Comparison of ENCODE assay signal across 7 mouse cellular contexts in the genomic region with DNA sequence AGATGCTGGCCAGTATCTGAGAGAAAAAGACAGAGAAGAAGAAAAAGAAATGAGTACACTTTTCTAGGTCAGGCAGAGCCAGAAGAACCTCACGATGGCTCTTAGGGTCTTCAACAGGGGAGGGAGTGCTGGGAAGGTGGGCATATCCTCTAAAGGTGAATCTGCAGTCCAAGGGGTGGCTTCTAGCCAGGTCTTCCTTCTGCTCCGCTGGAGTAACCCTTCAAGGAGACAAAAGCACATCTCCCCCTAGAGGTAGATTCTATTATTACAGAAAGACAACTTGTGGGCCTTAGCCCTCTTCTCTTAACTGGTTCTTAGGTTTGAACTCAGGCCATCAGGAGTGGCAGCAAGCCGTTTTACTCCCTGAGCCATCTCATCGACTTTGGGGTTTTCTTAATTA. TPM values are rescaled to one million over a fixed set of nuclear protein-coding genes. Genes with fewer than 3 reads are reported as not detected.
A peak's percentile ranks its signal among the peaks of the same experiment; 100 is the strongest.
DNase-seq lines count a peak whose midpoint lies in the region; ATAC-seq lines count a peak whose summit lies in the region.

No protein-coding gene starts in this region.

- H3K4me3 ChIP-seq in midbrain, embryonic 14.5 days (replicated peaks; ENCODE audit: low read depth, low read length), result no peak overlapping the region
- no peak overlapping the region for H3K4me3 ChIP-seq in midbrain, embryonic 13.5 days (replicated peaks)

- H3K9me3 ChIP-seq in midbrain, embryonic 14.5 days (ENCODE audit: control insufficient read depth, low read length), result no peaks in the 10 kb centered on the region
- no peaks in the 10 kb centered on the region for H3K9me3 ChIP-seq in midbrain, embryonic 13.5 days

- no peak for ATAC-seq in midbrain, embryonic 14.5 days (ENCODE audit: low FRiP score, low TSS enrichment)
- no peak for ATAC-seq in midbrain, embryonic 13.5 days

- no peaks in the 10 kb centered on the region for H3K27me3 ChIP-seq in midbrain, embryonic 14.5 days (ENCODE audit: control insufficient read depth, insufficient read depth, low read length)
- H3K27me3 ChIP-seq in midbrain, embryonic 13.5 days, result no peaks in the 10 kb centered on the region

- no peak overlapping the region for H3K27ac ChIP-seq in midbrain, embryonic 14.5 days (replicated peaks; ENCODE audit: low read depth, low read length)
- H3K27ac ChIP-seq in midbrain, embryonic 13.5 days, result no peak overlapping the region

- 8% methylated on average over 4 of the region's 4 CpGs for WGBS in midbrain, embryonic 14.5 days
- 11% methylated on average over 4 of the region's 4 CpGs for WGBS in midbrain, embryonic 13.5 days

- H3K4me2 ChIP-seq in midbrain, embryonic 14.5 days (ENCODE audit: low read length), result no peak overlapping the region
- no peak overlapping the region for H3K4me2 ChIP-seq in midbrain, embryonic 13.5 days (replicated peaks)

- H3K4me1 ChIP-seq in midbrain, embryonic 14.5 days (ENCODE audit: control insufficient read depth, insufficient read depth, low read length), result no peaks in the 10 kb centered on the region
- 0 out of 2 replicates have a peak, but pooled peaks cover 3% of the 10 kb centered on the region for H3K4me1 ChIP-seq in midbrain, embryonic 13.5 days (replicated peaks)

- DNase-seq in midbrain, embryonic 14.5 days, result peak; percentile 86
- peak; percentile 78 for DNase-seq in adipocyte (ENCODE audit: low spot score)
- DNase-seq in embryo, embryonic 11.5 days (ENCODE audit: low read depth, low spot score), result peak; percentile 46
- peak; percentile 67 to 74 for DNase-seq in kidney, postnatal 25 days
- DNase-seq in skeletal muscle tissue, adult 2 months (ENCODE audit: low read depth, low spot score), result peak; percentile 58
- DNase-seq in spleen, adult 18-20 months, result no peak

- H3K9ac ChIP-seq in midbrain, embryonic 14.5 days (replicated peaks; ENCODE audit: low read length), result no peak overlapping the region
- H3K9ac ChIP-seq in midbrain, embryonic 13.5 days (replicated peaks), result no peak overlapping the region

- H3K36me3 ChIP-seq in midbrain, embryonic 14.5 days (ENCODE audit: control insufficient read depth, insufficient read depth, low read length), result no peaks in the 10 kb centered on the region
- no peaks in the 10 kb centered on the region for H3K36me3 ChIP-seq in midbrain, embryonic 13.5 days

RNA-seq across cellular contexts. Expression of a gene that starts 6.1 kb away (rescaled TPM):
- 14.3 and 20.4 TPM in 2 replicates for polyA plus RNA-seq in midbrain, embryonic 14.5 days (2014; fragmentation: Nextera tagmentation; extraction: Ambion mirVana)
- polyA plus RNA-seq in midbrain, embryonic 13.5 days (2015; fragmentation: Nextera tagmentation; extraction: Ambion mirVana), result 20.0 and 20.2 TPM in 2 replicates

RNA-seq across cellular contexts. Expression of a gene that starts 6.6 kb away (rescaled TPM):
- 32.5 and 35.4 TPM in 2 replicates for polyA plus RNA-seq in midbrain, embryonic 14.5 days (2014; fragmentation: Nextera tagmentation; extraction: Ambion mirVana)
- 45.4 and 55.2 TPM in 2 replicates for polyA plus RNA-seq in midbrain, embryonic 13.5 days (2015; fragmentation: Nextera tagmentation; extraction: Ambion mirVana)

RNA-seq across cellular contexts. Expression of a gene that starts 21.1 kb away (rescaled TPM):
- polyA plus RNA-seq in midbrain, embryonic 14.5 days (2014; fragmentation: Nextera tagmentation; extraction: Ambion mirVana), result 219 and 222 TPM in 2 replicates
- 245 and 253 TPM in 2 replicates for polyA plus RNA-seq in midbrain, embryonic 13.5 days (2015; fragmentation: Nextera tagmentation; extraction: Ambion mirVana)

RNA-seq across cellular contexts. Expression of a gene that starts 27.0 kb away (rescaled TPM):
- polyA plus RNA-seq in midbrain, embryonic 14.5 days (2014; fragmentation: Nextera tagmentation; extraction: Ambion mirVana), result 23.3 and 26.4 TPM in 2 replicates
- 25.3 and 29.9 TPM in 2 replicates for polyA plus RNA-seq in midbrain, embryonic 13.5 days (2015; fragmentation: Nextera tagmentation; extraction: Ambion mirVana)

RNA-seq across cellular contexts. Expression of a gene that starts 42.3 kb away (rescaled TPM):
- polyA plus RNA-seq in midbrain, embryonic 14.5 days (2014; fragmentation: Nextera tagmentation; extraction: Ambion mirVana), result 17.4 and 20.4 TPM in 2 replicates
- polyA plus RNA-seq in midbrain, embryonic 13.5 days (2015; fragmentation: Nextera tagmentation; extraction: Ambion mirVana), result 17.0 and 18.7 TPM in 2 replicates

Comparison
In these comparisons a context has a peak if more than half of its experiments do, and no peak if none do; other contexts are left out.
1. DNase-seq: peak in midbrain, embryonic 14.5 days (single experiment), adipocyte (single experiment), embryo, embryonic 11.5 days (single experiment), kidney, postnatal 25 days (2 of 2) and skeletal muscle tissue, adult 2 months (single experiment); none in spleen, adult 18-20 months (0 of 2).